ENCODE assay signal across 29 mouse cellular contexts in genomic region chr4:94732721-94733120, GRCm38 (mm10). TPM values are rescaled to one million over a fixed set of nuclear protein-coding genes. Genes with fewer than 3 reads are reported as not detected.
DNase-seq lines count a peak whose midpoint lies in the region; ATAC-seq and TF ChIP-seq lines count a peak whose summit lies in the region.
"Had no signal": no experiment of that assay in that cellular context is flagged by ENCODE, and none has a peak within 500 bp of the region (broad histone marks: within the 10 kb centered on the region; RNA-seq: fewer than 3 reads in every experiment).

No protein-coding gene starts in this region.

- H3K4me2 ChIP-seq in kidney, embryonic 15.5 days: no peak overlapping the region
- H3K4me2 ChIP-seq: embryonic facial prominence, embryonic 12.5 days; hindbrain, embryonic 15.5 days; limb, embryonic 15.5 days; liver, embryonic 13.5 days; lung, embryonic 14.5 days; midbrain, embryonic 11.5 days; neural tube, embryonic 13.5 days had no signal

- no peaks in the 10 kb centered on the region for H3K9me3 ChIP-seq in kidney, embryonic 15.5 days (replicated peaks)
- H3K9me3 ChIP-seq: embryonic facial prominence, embryonic 12.5 days; hindbrain, embryonic 15.5 days; limb, embryonic 10.5 days; limb, embryonic 15.5 days; liver, embryonic 13.5 days; neural tube, embryonic 13.5 days had no signal

- H3K36me3 ChIP-seq in kidney, embryonic 15.5 days: no peaks in the 10 kb centered on the region
- H3K36me3 ChIP-seq: embryonic facial prominence, embryonic 12.5 days; hindbrain, embryonic 10.5 days; hindbrain, embryonic 15.5 days; limb, embryonic 10.5 days; limb, embryonic 15.5 days; liver, embryonic 13.5 days; neural tube, embryonic 13.5 days had no signal

- H3K27ac ChIP-seq in kidney, embryonic 15.5 days: no peak overlapping the region
- H3K27ac ChIP-seq: embryonic facial prominence, embryonic 12.5 days; heart, adult 2 months; hindbrain, embryonic 10.5 days; hindbrain, embryonic 15.5 days; limb, embryonic 10.5 days; limb, embryonic 15.5 days; liver, embryonic 13.5 days; neural tube, embryonic 13.5 days; stomach, postnatal 0 days had no signal

- H3K4me3 ChIP-seq in kidney, embryonic 15.5 days (replicated peaks): no peak overlapping the region
- H3K4me3 ChIP-seq in lung, adult 2 months (replicated peaks; ENCODE audit: extremely low read depth, low read depth, low read length): no peak overlapping the region
- H3K4me3 ChIP-seq: embryonic facial prominence, embryonic 12.5 days; heart, adult 2 months; hindbrain, embryonic 10.5 days; hindbrain, embryonic 15.5 days; limb, embryonic 10.5 days; limb, embryonic 15.5 days; liver, embryonic 13.5 days; neural tube, embryonic 13.5 days had no signal

- H3K27me3 ChIP-seq in kidney, embryonic 15.5 days: no peaks in the 10 kb centered on the region
- H3K27me3 ChIP-seq: embryonic facial prominence, embryonic 12.5 days; hindbrain, embryonic 15.5 days; limb, embryonic 15.5 days; liver, embryonic 13.5 days; neural tube, embryonic 13.5 days had no signal

- ATAC-seq in kidney, embryonic 15.5 days (replicated peaks; ENCODE audit: low FRiP score): peak; percentile 25; the same call in 1 of the 2 replicates
- ATAC-seq: CD4-positive, CD25-positive, alpha-beta regulatory T cell, adult 4 months; forebrain, embryonic 14.5 days; midbrain, embryonic 16.5 days had no signal

- H3K4me1 ChIP-seq in kidney, embryonic 15.5 days: 0 out of 2 replicates have a peak, but pooled peaks cover 8% of the 10 kb centered on the region
- peaks cover 6% of the 10 kb centered on the region for H3K4me1 ChIP-seq in lung, adult 2 months (ENCODE audit: control insufficient read depth, insufficient read depth, low read length)
- H3K4me1 ChIP-seq: embryonic facial prominence, embryonic 12.5 days; hindbrain, embryonic 10.5 days; hindbrain, embryonic 15.5 days; limb, embryonic 10.5 days; neural tube, embryonic 13.5 days had no signal

- DNase-seq in kidney, adult 18-20 months: no peak
- DNase-seq in lung, adult 18-20 months: peak; percentile 49 to 52
- DNase-seq in lung, adult 2 months: no peak
- peak; percentile 69 for DNase-seq in lung, postnatal 36 days
- DNase-seq in neural tube, embryonic 10.5 days (ENCODE audit: extremely low spot score, low spot score): no peak
- DNase-seq in layer of hippocampus, postnatal 25 days (ENCODE audit: extremely low spot score in 1 of 2, low spot score in 1 of 2): no peak
- DNase-seq: adrenal gland, postnatal 14 days; cerebellum, adult 11-12 months; cerebellum, adult 9-11 months; embryo, embryonic 11 days; heart, adult 2 months; heart, postnatal 14 days; liver, embryonic 13.5 days; lung, embryonic 14.5 days; right cerebral cortex, postnatal 4 days; thymus, adult 18-20 months; thymus, postnatal 25 days had no signal

- H3K9ac ChIP-seq in kidney, embryonic 15.5 days: no peak overlapping the region
- H3K9ac ChIP-seq: embryonic facial prominence, embryonic 12.5 days; hindbrain, embryonic 15.5 days; limb, embryonic 15.5 days; liver, embryonic 13.5 days; lung, embryonic 14.5 days; neural tube, embryonic 13.5 days had no signal

- no peak for TF ChIP-seq POLR2A in lung, adult 2 months (IDR thresholded peaks at IDR 0.05; ENCODE audit: borderline replicate concordance, extremely low read depth, low read depth, low read length)

- no peak for TF ChIP-seq CTCF in lung, adult 2 months (IDR thresholded peaks at IDR 0.05; ENCODE audit: insufficient read depth, low read length)

RNA-seq across cellular contexts. Expression of gene Tek, which starts 6.4 kb away (rescaled TPM):
- polyA plus RNA-seq in kidney, embryonic 15.5 days (2015; fragmentation: Nextera tagmentation; extraction: Ambion mirVana): 33.0 and 34.1 TPM in 2 replicates
- polyA plus RNA-seq in lung, adult 2 months (2012; rRNA removed): 76.1 and 78.6 TPM in 2 replicates
- 10 to 100 TPM in 1 of 2 experiments, 1 to 10 TPM in 1; 6.7 to 11.2 TPM for total RNA-seq in layer of hippocampus, postnatal 25 days (2021)
- polyA plus RNA-seq: CD4-positive, CD25-positive, alpha-beta regulatory T cell, adult 4 months had no signal

Comparison
In these comparisons a context has a peak if more than half of its experiments do, and no peak if none do; other contexts are left out.
1. DNase-seq: peak in lung, adult 18-20 months (2 of 2) and lung, postnatal 36 days (single experiment); none in kidney, adult 18-20 months (single experiment), lung, adult 2 months (single experiment), neural tube, embryonic 10.5 days (single experiment) and layer of hippocampus, postnatal 25 days (0 of 2).